In genomic region chr11:82019793-82020192, GRCm38 (mm10) we compare ENCODE assay signal across 38 mouse cellular contexts. TPM values are rescaled to one million over a fixed set of nuclear protein-coding genes. Genes with fewer than 3 reads are reported as not detected.
"Had no signal": no experiment of that assay in that cellular context is flagged by ENCODE, and none has a peak within 500 bp of the region (broad histone marks: within the 10 kb centered on the region; RNA-seq: fewer than 3 reads in every experiment).

No protein-coding gene starts in this region.

- ATAC-seq: hindbrain, embryonic 16.5 days; inflammation-experienced regulatory T-cells, adult 6 months; intestine, embryonic 15.5 days; liver, embryonic 12.5 days had no signal

- H3K27me3 ChIP-seq: heart, embryonic 12.5 days; hindbrain, embryonic 12.5 days; intestine, embryonic 15.5 days; limb, embryonic 12.5 days; liver, embryonic 12.5 days had no signal

- H3K4me3 ChIP-seq: gastrocnemius, adult 2 months; heart, embryonic 10.5 days; heart, embryonic 12.5 days; hindbrain, embryonic 10.5 days; hindbrain, embryonic 12.5 days; intestine, embryonic 15.5 days; layer of hippocampus, adult 2 months; left cerebral cortex, adult 2 months; limb, embryonic 10.5 days; limb, embryonic 12.5 days; liver, embryonic 12.5 days had no signal

- H3K9ac ChIP-seq: heart, embryonic 12.5 days; hindbrain, embryonic 12.5 days; hindbrain, embryonic 14.5 days; intestine, embryonic 15.5 days; limb, embryonic 12.5 days; liver, embryonic 12.5 days had no signal

- H3K4me2 ChIP-seq: heart, embryonic 12.5 days; hindbrain, embryonic 12.5 days; hindbrain, embryonic 14.5 days; intestine, embryonic 15.5 days; limb, embryonic 12.5 days; liver, embryonic 12.5 days had no signal

- DNase-seq: gastrocnemius, adult 2 months; gastrocnemius, postnatal 10 days; gastrocnemius, postnatal 25 days; heart, postnatal 10 days; heart, postnatal 4 days; kidney, adult 18-20 months; kidney, adult 8-10 months; kidney, postnatal 10 days; kidney, postnatal 25 days; kidney, postnatal 4 days; liver had no signal

- H3K9me3 ChIP-seq: heart, embryonic 10.5 days; heart, embryonic 12.5 days; hindbrain, embryonic 10.5 days; hindbrain, embryonic 12.5 days; intestine, embryonic 15.5 days; limb, embryonic 10.5 days; limb, embryonic 12.5 days; liver, embryonic 12.5 days had no signal

- H3K27ac ChIP-seq: gastrocnemius, adult 2 months; heart, embryonic 10.5 days; hindbrain, embryonic 10.5 days; hindbrain, embryonic 12.5 days; hindbrain, embryonic 14.5 days; intestine, embryonic 15.5 days; layer of hippocampus, adult 2 months; left cerebral cortex, adult 2 months; limb, embryonic 10.5 days; limb, embryonic 12.5 days; liver, embryonic 12.5 days had no signal

- H3K4me1 ChIP-seq: hindbrain, embryonic 10.5 days; hindbrain, embryonic 12.5 days; limb, embryonic 10.5 days; limb, embryonic 12.5 days had no signal

- H3K36me3 ChIP-seq: heart, embryonic 10.5 days; heart, embryonic 12.5 days; hindbrain, embryonic 10.5 days; hindbrain, embryonic 12.5 days; intestine, embryonic 15.5 days; limb, embryonic 10.5 days; limb, embryonic 12.5 days; liver, embryonic 12.5 days had no signal

RNA-seq across cellular contexts. Expression of gene Ccl2, which starts 15.6 kb away (rescaled TPM):
- total RNA-seq: layer of hippocampus, adult 2 months; layer of hippocampus, postnatal 10 days; layer of hippocampus, postnatal 25 days; left cerebral cortex, adult 2 months; left cerebral cortex, postnatal 14 days; left cerebral cortex, postnatal 36 days had no signal
- polyA plus RNA-seq: inflammation-experienced regulatory T-cells, adult 6 months; limb, embryonic 10.5 days had no signal

RNA-seq across cellular contexts. Expression of gene Gm17268, which starts 18.6 kb away (rescaled TPM):
- total RNA-seq: gastrocnemius, adult 2 months; gastrocnemius, postnatal 10 days; gastrocnemius, postnatal 25 days; gastrocnemius, postnatal 4 days; granulocyte monocyte progenitor cell, adult 5-6 weeks; heart, adult 18-20 months; heart, adult 8-10 months; heart, postnatal 10 days; heart, postnatal 25 days; heart, postnatal 4 days; layer of hippocampus, adult 2 months; layer of hippocampus, postnatal 10 days; layer of hippocampus, postnatal 25 days; left cerebral cortex, adult 2 months; left cerebral cortex, postnatal 14 days; left cerebral cortex, postnatal 36 days had no signal
- polyA plus RNA-seq: heart, embryonic 10.5 days; heart, embryonic 12.5 days; heart, embryonic 14.5 days; heart, embryonic 16.5 days; hindbrain, embryonic 10.5 days; hindbrain, embryonic 12.5 days; hindbrain, embryonic 14.5 days; hindbrain, embryonic 16.5 days; inflammation-experienced regulatory T-cells, adult 6 months; intestine, embryonic 15.5 days; kidney, embryonic 14.5 days; kidney, embryonic 16.5 days; limb, embryonic 10.5 days; limb, embryonic 12.5 days; limb, embryonic 14.5 days; liver, embryonic 12.5 days had no signal

RNA-seq across cellular contexts. Expression of gene Ccl7, which starts 25.7 kb away (rescaled TPM):
- total RNA-seq: gastrocnemius, adult 2 months; granulocyte monocyte progenitor cell, adult 5-6 weeks; layer of hippocampus, adult 2 months; layer of hippocampus, postnatal 25 days; left cerebral cortex, adult 2 months had no signal
- polyA plus RNA-seq: hindbrain, embryonic 10.5 days; inflammation-experienced regulatory T-cells, adult 6 months; limb, embryonic 10.5 days; limb, embryonic 12.5 days had no signal

RNA-seq across cellular contexts. Expression of gene Ccl11, which starts 37.8 kb away (rescaled TPM):
- total RNA-seq: granulocyte monocyte progenitor cell, adult 5-6 weeks had no signal
- polyA plus RNA-seq: heart, embryonic 10.5 days; hindbrain, embryonic 10.5 days; inflammation-experienced regulatory T-cells, adult 6 months; limb, embryonic 10.5 days; limb, embryonic 12.5 days had no signal

RNA-seq across cellular contexts. Expression of gene Asic2, which starts 51.5 kb away (rescaled TPM):
- total RNA-seq: gastrocnemius, postnatal 25 days; granulocyte monocyte progenitor cell, adult 5-6 weeks; heart, adult 18-20 months; heart, postnatal 10 days; heart, postnatal 25 days had no signal
- polyA plus RNA-seq: heart, embryonic 14.5 days; heart, embryonic 16.5 days; inflammation-experienced regulatory T-cells, adult 6 months had no signal
